Mouse (Mus musculus): ENCODE measurements around the gene Map3k4. TPM values are rescaled to one million over a fixed set of nuclear protein-coding genes. Genes with fewer than 3 reads are reported as not detected.

The Map3k4 gene
- polyA plus RNA-seq, 1 experiment from 2014 or later, result 33.8 TPM

Other genes with a start within 250 kb of the Map3k4 start
- 39.6 and 42.1 TPM in 2 replicates for gene Agpat4, start 200.1 kb downstream of the Map3k4 start, polyA plus RNA-seq (2015; fragmentation: Nextera tagmentation; extraction: Ambion mirVana)
- 0.50 and 6.1 TPM in 2 replicates for gene Plg, start 59.8 kb upstream of the Map3k4 start, polyA plus RNA-seq (2015; fragmentation: Nextera tagmentation; extraction: Ambion mirVana)
- gene Slc22a3, start 188.9 kb upstream of the Map3k4 start, polyA plus RNA-seq (2015; fragmentation: Nextera tagmentation; extraction: Ambion mirVana), result 0.59 and 0.75 TPM in 2 replicates

Measured in lung, embryonic 16.5 days (tissue).